Mouse (Mus musculus): ENCODE data around the gene Lpcat1.

Lpcat1 gene

GRCm38 (mm10) chr13:73536403-73536821, 69.4 kb downstream of the Lpcat1 start, which contains the start of gene Slc6a3:
Slc6a3 (plus strand) TSS chr13:73536747.
- DNase-seq (ENCODE audit: low spot score in 2 of 2), result peak; percentile 5 to 65

- DNase-seq (ENCODE audit: low spot score in 2 of 2), result no peak
These were observed 69.8 kb downstream of the Lpcat1 start for GRCm38 (mm10) chr13:73536824-73537223.

GRCm38 (mm10) chr13:73564201-73564600, 97.2 kb downstream of the Lpcat1 start:
- DNase-seq (ENCODE audit: low spot score in 2 of 2), result no peak

Measured in urinary bladder, adult 18-20 months (tissue).